Mouse (Mus musculus): Measurements from ENCODE around the gene Ier5.

Ier5 gene

DNA sequence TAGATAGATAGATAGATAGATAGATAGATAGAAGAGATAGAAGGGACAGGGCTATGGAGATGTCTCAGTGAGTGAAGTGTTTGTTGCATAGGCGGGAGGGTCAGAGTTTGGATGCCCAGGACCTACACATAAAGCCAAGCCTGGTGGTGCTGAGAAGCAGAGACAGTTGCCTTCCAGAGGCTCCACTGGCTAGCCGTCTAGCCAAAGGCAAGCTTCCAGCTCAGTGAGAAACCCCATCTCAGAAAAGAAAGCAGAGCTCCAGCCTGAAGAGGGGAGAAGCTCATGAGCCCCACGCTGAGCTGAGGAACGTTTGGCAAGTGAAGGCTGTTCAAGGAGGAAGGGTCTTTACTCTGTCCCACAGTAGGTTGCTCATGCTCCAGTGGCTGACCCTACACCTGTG lies 3.2 kb upstream of the Ier5 start:
- no peak for DNase-seq (ENCODE audit: low read depth, low spot score)

DNA sequence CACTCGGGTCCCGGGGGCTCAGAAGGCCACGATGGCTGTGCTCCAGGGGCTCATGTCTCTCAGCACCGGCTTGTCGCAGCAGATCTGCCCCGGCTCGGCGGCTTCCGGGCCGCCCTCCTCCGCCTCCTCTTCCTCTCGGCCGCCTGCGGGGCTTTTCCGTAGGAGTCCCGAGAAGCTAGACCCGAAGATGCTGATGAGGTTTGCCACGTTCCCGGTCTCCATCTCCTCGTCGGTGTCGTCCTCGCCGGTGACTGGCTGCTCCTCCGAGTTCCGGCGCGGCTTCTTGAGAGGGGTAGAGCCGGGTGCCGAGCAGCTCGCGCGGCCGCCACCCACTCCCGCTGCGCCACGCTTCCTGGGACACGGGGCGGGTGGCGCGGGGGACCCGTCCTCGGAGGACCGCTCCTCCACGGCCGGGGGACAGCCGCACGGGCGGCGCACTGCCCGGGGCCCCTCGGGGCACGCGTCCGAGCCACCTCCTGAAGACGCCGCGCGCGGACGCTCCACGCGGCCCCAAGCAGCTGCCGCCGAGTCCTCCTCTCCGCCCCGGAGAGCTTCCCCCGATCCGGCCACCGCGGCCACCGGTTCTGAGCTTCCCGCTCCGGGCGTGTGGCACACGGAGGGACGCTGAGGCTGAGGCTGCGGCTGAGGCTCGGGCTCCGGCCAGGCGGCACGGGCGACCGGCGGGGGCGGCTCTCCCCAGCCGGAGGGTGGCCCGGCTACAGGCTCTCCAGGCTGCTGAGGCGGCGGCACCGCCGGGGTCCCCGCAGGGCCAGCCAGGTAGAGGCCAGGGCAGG lies 753 bp downstream of the Ier5 start:
- DNase-seq (ENCODE audit: low read depth, low spot score), result no peak

DNA sequence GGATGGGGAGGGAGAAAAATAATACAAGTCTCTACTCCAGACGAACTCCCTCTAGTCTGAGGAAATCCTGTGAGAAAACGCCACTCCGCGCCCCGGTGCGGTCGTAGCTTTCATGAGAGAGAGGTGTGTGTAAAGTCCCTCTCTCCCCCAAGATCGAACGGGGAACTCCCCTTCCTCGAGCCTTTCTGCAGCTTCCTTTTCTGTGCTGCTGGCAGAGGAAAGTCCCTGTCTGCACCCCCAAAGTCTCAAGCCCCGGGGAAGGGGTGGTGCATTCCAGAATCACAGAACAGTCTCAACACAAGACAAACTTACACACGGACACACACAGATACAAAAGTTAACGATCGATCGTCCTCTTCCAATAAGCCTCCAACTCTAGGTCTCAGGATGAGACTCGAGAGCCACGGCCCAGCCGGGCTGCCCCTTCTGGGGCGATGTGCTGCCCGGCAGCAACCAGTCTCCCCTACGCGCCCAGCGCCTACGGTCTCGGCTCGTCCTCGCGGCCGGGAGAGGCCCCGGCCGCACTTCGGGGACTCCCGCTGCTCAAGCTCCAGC lies 1.4 kb downstream of the Ier5 start:
- no peak for DNase-seq (ENCODE audit: low read depth, low spot score)

DNA sequence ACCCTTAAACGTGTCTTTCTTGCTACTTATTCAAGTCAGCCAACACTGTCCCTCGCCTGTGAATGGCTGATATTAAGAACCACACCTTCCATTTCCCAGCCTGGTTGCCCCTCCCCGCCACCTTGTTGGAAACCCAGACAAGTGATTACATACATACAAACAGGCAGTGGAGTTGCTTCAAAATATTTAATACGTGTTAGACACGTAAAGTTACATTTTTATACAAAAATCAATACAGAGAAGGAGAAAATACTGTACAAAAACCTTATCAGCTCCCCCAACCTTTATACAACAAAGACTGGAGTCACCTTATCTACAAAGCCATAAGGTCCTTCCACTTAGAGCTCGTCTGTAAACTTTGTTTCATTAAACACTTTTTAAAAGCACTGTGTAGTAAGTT lies 2.1 kb downstream of the Ier5 start:
- DNase-seq (ENCODE audit: low read depth, low spot score), result no peak

DNA sequence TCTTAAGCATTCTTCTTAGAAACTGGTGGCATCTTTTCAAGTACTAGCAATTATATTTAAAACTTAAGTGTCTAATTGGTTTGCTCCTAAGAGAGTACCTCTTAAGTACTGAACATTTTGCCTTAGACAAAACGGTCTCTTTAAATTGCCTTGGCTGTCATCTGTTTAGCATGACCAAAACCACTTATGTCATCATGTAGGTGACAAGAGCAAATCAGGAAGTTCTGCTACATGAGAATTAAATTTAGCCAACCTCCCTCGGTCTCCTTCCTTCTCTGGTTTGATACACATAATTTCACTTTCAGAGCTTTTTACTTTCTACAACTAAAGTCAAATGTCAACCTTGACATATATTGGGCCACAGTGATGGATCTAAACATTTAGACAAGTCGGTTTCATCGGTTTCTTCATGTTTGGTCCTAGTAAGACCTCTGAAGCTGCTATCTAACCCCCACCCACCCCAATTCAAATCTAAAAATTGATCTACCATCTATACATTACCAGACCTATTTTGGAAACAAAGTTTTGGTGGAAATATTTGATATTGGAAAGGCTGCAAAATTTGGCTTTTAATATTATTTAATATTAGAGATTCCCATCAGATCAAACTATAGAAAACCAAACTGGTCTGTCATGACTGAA lies 2.7 kb downstream of the Ier5 start:
- DNase-seq (ENCODE audit: low read depth, low spot score), result no peak

DNA sequence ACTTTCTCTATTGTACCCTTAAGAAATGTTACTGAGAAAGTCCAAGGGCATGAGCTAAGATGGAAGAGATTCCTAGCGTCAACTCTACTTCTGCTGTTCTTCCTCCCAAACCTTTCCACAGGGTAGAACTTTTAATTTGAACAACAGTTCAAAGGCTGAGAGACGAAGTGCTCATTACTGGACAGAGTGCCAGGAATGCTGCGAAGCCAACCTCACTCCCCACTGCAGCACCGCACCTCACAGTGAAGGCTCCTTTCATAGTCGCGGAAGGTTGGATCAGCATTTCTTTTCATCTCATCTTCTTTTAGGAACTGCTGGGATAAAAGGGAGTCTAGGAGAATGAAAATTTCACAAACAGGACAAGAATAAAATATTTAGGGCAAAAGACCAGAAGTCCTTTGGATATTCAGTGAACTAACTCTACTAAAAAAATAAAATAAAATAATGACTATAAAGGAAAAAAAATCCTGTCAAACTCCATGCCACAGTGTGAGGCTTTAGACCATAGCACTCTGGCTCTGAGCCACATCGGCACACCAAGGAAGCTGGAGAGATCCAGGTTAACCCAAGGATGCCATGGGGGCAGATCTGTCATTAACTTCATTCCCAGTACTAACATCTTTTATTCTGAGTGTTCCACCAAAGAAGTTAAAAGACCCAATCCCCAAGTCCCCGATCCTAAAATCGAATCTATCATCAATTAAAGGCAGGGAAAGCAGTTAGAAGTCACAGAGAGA lies 5.3 kb downstream of the Ier5 start:
- no peak for DNase-seq (ENCODE audit: low read depth, low spot score)

DNA sequence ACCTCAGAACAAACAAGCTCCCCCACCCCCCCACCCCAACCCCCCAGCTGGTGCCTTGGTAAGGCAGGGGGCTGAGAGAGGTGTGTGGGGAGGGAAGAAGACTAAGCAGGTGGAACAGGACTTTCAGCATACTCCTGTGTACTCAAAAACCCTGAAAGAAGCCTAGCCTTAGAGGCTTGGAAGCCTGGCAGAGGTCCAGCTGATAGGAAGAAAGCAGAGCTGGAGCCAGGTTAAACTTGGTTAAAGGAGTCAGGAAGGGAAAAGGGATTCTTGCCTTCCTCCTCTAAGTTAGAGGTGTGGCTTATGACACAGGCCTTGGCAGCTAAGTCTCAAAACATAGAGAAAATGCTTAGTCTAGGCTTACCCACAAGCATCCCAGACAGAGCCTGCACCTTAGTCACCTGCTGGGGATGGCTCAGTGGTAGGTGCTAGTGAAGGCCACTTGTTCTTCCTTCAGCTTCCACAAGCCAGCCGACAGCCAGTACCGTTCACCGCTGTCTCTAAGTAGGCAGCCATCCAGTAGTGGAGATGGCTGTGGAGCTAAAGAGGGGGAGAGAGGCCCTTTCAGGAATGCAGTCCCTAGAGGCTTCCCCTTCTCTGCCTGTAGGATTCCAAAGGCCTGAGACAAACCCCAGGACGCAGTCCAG lies 6.2 kb downstream of the Ier5 start:
- no peak for DNase-seq (ENCODE audit: low read depth, low spot score)

DNA sequence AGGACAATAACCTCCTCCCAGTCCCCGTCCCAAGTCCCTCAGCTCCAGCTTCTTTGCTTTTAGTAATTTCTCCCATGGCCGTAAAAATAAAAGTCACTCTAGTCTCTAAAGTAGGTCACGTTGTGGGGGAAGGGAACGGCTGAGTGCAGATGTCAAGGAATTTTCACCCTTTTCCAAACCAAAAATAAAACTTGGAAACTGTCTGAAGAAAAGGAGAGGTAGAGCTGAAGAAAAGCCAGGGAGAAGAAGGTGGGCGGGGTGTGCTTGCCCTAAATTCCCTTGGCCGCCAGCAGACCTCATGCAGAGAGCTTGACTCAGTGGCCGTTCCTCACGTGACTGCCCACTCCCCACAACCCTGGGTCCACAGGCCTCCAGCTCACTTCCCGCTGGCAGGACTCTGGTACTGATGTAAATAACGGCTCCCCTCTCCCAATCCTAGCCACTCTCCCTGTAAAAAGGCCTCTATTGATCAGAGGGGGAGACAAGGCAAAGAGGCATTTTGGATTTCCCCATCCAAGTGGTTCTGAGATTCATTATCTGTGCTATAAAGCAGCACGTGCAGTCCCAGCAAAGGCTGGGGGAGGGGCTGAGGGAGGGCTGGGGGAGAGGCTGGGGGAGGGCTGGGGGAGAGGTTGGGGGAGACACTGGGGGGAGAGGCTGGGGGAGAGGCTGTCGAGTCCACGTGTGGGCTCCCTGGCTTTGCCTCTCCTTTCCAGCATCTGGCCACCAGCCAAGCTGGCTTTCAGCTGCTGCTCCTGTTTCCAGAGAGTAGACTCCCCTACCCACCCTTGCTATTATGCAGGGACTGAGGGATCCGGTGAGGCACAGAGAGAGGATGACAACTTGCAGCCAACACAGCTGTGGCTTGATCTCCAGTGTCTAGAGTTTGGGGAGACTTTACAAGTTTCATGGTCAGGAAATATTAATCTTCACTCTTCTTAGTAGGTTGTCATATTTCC lies 7.3 kb downstream of the Ier5 start:
- DNase-seq (ENCODE audit: low read depth, low spot score), result no peak

DNA sequence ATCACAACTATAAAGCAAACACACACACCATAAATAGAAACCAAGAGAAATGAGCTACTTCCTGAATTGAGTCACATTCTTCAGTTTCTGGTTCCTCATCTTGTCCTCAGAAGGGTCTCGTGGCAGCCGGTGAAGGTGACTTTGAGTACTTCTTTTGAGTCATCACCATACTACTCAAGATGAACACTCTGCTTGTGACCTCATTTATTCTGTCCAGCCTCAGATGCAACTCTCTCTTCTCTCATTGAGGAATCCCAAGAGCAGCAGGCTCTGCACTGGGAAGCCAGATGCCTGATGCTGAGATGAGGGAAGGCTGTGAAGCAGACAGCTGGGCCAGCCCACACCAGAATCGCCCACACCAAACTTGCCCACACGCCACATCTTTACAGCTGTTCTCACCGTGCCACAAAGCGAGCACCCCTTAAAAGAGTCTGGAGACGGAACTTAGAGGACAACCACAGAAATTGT lies 8.0 kb downstream of the Ier5 start:
- no peak for DNase-seq (ENCODE audit: low read depth, low spot score)

DNA sequence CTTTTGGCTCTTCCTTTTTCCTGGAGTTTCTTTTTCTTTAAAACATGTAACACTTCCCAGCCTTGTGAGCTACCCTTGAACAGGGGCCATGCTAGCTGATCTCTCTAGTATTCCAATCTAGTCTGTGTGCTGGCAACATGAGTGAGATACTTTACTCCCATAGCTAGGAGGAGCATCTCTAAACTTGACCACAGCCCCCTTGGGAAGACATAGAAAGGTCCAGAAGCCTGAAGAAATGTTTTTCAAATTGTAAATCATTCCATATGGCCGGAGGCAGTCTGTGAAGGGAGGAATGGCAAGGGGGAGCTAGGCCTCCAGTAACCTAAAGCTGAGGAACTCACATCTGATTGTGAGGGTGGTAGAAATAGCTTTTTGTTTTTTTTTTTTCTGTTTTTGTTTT lies 8.7 kb downstream of the Ier5 start:
- no peak for DNase-seq (ENCODE audit: low read depth, low spot score)

DNA sequence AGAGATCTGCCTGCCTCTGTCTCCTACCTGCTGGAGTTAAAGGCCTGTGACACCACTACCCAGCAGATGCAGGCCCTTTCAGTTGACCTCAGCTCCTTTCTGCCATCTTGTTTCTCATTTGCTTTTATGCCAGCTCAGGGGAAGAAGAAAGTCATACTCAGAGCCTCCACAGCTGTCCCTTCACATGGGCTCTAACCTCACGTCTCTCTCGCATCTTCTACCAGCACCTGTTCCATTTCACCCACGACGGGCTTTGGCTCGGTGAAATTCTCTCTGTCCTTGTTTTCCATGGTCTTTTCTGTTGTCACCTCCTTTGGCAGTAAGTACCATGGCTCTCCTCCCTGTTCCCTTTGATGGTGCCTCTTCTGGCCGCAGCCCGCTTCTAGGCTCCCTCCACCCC lies 9.1 kb downstream of the Ier5 start:
- no peak for DNase-seq (ENCODE audit: low read depth, low spot score)

DNA sequence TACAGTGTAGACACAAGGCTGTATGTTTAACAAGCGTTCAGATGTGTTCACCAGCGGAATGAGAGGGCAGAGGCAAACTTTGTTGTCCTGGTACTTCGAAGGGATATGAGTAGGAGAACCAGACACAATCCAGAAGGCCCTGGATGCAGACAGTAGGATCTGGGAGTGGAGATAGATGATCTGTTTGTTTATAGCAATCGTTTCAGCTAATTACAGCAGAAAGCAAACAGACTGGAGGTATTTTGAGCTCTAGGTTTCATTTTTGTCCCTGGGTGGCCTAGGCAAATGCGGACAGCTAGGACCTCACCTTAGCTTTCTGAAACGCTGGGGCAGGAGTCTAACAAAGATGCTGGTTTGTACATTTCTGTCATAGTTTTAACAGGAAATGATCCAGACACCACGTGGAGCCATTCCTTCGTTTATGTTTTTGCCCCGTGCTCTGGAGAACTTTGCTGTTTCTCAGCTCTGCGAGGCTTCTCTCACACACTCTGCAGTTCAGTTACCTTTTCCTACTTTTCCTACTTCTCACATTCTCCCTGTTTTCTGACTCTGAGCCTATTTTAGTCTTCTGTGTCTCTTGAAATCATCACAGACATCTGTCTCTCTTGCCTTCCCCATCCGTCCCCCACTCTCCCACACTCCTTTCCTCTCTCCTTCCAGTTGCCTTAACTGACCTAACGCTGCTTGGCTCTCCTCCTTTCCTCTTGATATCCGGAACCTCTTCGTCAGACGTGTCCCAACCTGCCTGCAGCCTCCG lies 10.4 kb downstream of the Ier5 start:
- DNase-seq (ENCODE audit: low read depth, low spot score), result no peak

DNA sequence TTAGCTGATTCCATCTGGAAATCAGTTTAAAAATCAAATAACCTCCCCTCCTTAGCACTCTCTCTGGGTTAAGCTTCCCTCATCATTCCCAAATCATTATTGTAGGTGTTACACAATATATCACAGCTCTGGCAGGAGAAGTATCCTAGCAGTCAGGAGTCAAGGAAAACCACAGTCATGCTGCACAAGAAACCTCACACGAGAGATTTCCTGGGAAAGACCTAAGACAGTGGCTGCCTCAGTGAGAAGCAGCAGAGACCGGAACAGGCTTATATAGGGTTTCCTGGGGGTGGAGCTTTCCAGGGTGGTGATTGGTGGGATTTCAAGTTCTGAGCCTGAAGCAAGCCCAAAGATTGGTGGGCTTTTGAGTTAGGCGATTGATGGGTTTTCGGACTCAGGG lies 11.4 kb downstream of the Ier5 start:
- no peak for DNase-seq (ENCODE audit: low read depth, low spot score)

DNA sequence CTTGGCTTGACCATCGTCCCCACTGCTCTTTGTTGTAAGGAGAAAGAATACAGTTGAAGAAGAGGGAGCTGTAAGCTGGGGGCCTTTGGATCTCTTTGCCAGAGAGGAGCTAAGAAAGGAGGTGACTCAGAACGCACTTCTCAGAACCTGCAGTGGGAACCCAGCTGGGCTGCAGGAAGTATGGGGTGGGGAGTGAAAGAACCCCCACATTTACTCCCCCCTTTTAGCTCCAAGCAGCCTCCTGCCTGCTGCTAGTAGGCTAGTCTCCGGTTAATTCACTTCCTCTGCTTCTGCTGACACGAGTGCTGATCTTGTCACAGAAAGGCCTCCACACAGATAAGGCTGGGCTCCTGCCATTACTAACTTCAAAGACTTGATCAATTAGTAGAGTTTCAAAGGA lies 12.5 kb downstream of the Ier5 start:
- DNase-seq (ENCODE audit: low read depth, low spot score), result no peak

DNA sequence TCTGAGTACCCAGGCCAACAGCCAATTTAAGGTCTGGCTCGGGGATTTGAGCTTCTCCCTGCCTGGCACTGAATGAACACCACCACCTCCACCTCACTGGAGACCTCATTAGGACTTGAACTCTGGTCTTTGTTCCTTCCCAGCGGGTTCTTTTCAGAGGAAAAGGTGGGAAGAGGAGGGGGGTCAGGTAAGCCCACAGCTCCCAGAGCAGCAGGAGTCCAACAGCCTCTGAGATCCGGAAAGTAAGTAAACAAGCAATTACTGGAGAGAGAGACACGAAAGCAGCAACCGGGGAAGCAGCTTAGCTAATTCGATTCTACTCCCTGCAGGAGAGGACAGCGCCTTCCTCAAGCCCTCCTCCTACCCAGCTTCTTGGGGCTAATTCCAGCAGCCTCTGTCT lies 13.0 kb downstream of the Ier5 start:
- DNase-seq (ENCODE audit: low read depth, low spot score), result no peak

DNA sequence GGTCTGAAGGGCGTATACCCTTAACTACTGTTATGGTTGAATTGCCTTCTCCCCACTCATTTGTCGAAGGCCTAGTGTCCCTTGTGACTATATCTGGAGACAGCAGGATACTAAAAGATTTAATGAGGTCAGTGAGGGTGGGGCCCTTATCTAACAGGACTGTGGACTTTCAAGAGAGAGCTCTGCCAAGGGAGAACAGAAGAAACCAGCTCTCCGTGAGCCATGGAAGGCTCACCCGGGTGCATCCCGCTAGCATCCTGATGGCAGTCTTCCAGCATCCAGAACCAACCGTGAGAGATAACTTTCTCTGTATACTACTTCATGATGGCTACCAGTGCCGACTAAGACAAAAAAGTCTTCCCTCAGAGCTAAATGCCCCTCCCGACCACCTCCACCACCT lies 14.6 kb downstream of the Ier5 start:
- no peak for DNase-seq (ENCODE audit: low read depth, low spot score)

DNA sequence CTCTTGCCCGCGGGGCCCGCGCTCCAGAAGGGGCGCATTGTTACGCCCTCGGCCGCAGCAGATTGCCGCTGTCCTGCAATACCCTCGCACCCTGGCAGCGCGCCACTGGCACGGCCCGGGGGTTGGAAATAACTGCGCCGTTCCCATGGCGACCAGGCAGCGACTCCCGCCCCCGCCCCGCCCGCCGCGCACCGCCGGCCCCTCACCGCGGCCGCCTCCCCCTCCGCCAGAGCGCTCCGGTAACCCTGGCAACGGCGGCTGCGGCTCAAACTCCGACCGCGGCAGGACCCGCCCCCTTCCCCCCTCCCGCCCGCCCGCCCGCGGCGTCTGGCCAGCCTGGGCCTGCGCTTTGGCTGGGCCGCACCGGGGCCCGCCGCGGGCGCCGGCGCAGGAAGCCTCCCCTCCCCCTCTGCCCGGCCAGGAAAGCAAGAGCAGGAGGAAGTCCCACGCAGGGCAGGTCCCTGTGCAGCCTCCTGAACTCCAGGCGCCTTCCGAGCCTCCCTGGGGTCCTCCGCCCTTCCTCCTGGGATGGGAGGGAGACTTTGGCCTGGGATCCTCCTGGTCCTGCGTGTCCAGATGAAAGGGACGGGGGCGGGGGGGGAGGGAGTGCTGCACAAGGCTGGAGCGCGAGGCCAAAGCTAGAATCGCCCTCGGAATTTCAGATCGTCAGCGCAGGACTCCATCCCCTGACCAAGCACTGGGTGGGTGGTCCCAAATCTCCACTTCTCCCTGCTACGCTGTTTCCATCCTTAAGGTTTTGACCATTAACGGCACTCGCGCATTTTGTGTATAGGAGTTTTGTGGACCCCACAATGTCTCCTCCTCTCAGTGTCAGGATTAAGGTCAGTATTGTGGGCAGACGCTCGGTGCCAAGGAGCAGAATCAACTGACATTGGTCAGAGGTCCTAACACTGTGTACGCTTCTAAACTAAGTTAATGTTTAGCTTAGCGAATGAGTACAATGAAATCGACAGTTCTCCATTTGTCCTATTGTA lies 15.9 kb downstream of the Ier5 start:
- no peak for DNase-seq (ENCODE audit: low read depth, low spot score)

DNA sequence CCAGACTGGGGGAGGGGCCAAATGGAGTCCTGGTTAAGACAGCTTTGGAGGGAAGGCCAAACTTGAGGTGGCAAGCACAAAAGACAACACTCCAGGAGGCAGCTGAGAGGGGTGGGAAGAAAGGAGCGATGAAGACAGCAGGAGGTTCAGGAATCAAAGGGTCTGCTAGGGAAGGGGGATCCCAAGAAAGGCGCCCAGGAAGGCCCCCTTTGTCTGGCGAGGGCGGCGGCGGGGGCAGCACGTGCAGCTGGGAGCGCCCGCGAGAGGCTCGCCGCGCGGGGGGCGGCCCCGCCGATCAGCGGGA lies 16.5 kb downstream of the Ier5 start:
- no peak for DNase-seq (ENCODE audit: low read depth, low spot score)
